Mouse (Mus musculus) MEL (cell line): ENCODE results near the gene Mill2. TPM values are rescaled to one million over a fixed set of nuclear protein-coding genes. Genes with fewer than 3 reads are reported as not detected.
A peak's percentile ranks its signal among the peaks of the same experiment; 100 is the strongest.

Experiments used
- DNase-seq: peaks from one replicate; pipeline ENCODE4 v3.0.0; 2011; ENCODE audit warnings: low read depth, low spot score
- H3K27ac ChIP-seq: 2 replicates; pipeline ENCODE4 v1.5.1; 2012; ENCODE audit warnings: low read depth, mild to moderate bottlenecking, control low read depth, low read length, moderate library complexity; ENCODE audit not compliant: control insufficient read depth
- H3K27me3 ChIP-seq, 2 experiments: fragments of 150-350 bp in 1 of 2; sonication (generic) in 1 of 2; 2 replicates each; pipeline ENCODE4 v1.6.1; 2012; ENCODE audit warnings: low read length in 2 of 2, mild to moderate bottlenecking in 2 of 2, improper control_type of control experiment in 1 of 2, moderate library complexity in 1 of 2; ENCODE audit not compliant: insufficient read depth in 2 of 2, control insufficient read depth in 1 of 2
- H3K36me3 ChIP-seq, 2 experiments: 2 replicates each; pipeline ENCODE4 v1.6.1; 2012 to 2014; ENCODE audit warnings: low read length in 2 of 2, improper control_type of control experiment in 1 of 2, inconsistent platforms in 1 of 2, mild to moderate bottlenecking in 1 of 2; ENCODE audit not compliant: insufficient read depth in 2 of 2, control insufficient read depth in 1 of 2
- H3K4me1 ChIP-seq, 2 experiments: fragments of 150-350 bp in 1 of 2; sonication (generic) in 1 of 2; 2 replicates each; pipeline ENCODE4 v1.6.1; 2012; ENCODE audit warnings: low read length in 2 of 2, improper control_type of control experiment in 1 of 2, mild to moderate bottlenecking in 1 of 2; ENCODE audit not compliant: insufficient read depth in 2 of 2, control insufficient read depth in 1 of 2
- H3K4me3 ChIP-seq, 2 experiments: fragments of 150-350 bp in 1 of 2; sonication (generic) in 1 of 2; 2 replicates each; pipeline ENCODE4 v1.5.1; 2012; ENCODE audit warnings: low read depth in 2 of 2, low read length in 2 of 2, mild to moderate bottlenecking in 2 of 2, moderate library complexity in 2 of 2, control low read depth in 1 of 2, improper control_type of control experiment in 1 of 2; ENCODE audit not compliant: control insufficient read depth in 1 of 2, insufficient read depth in 1 of 2
- H3K79me2 ChIP-seq: 2 replicates; pipeline ENCODE4 v1.6.1; 2012; ENCODE audit warnings: mild to moderate bottlenecking, low read length, moderate library complexity; ENCODE audit not compliant: control insufficient read depth, poor library complexity, insufficient read depth
- H3K9ac ChIP-seq: 2 replicates; pipeline ENCODE4 v1.6.1; 2012; ENCODE audit warnings: low read depth, mild to moderate bottlenecking, control low read depth, low read length, moderate library complexity; ENCODE audit not compliant: control insufficient read depth, poor library complexity, severe bottlenecking
- H3K9me3 ChIP-seq: fragments of 150-350 bp; sonication (generic); replicated peaks from 2 replicates; pipeline ENCODE4 v1.6.1; 2012; ENCODE audit warnings: mild to moderate bottlenecking, low read length, improper control_type of control experiment, moderate library complexity; ENCODE audit not compliant: insufficient read depth
- CTCF ChIP-seq, 3 experiments: IDR thresholded peaks in 2 of 3; conservative IDR thresholded peaks in 1 of 3; 2 replicates each; pipeline ENCODE4 v1.5.1; 2011 to 2012; ENCODE audit warnings: low read length in 3 of 3, low read depth in 2 of 3, mild to moderate bottlenecking in 2 of 3, improper control_type of control experiment in 1 of 3, inconsistent platforms in 1 of 3, mixed read lengths in 1 of 3, moderate library complexity in 1 of 3; ENCODE audit not compliant: control insufficient read depth in 1 of 3, insufficient read depth in 1 of 3, poor library complexity in 1 of 3, severe bottlenecking in 1 of 3
- EP300 ChIP-seq, 2 experiments: IDR thresholded peaks; 2 replicates each; pipeline ENCODE4 v1.6.1; 2011; ENCODE audit warnings: improper control_type of control experiment in 2 of 2, low read length in 2 of 2, low read depth in 1 of 2, mild to moderate bottlenecking in 1 of 2
- ETS1 ChIP-seq: IDR thresholded peaks from 2 replicates; pipeline ENCODE4 v1.6.1; 2012; ENCODE audit warnings: low read depth, mild to moderate bottlenecking, inconsistent platforms, low read length, improper control_type of control experiment, moderate library complexity
- JUND ChIP-seq: IDR thresholded peaks from 2 replicates; pipeline ENCODE4 v1.6.1; 2011; ENCODE audit warnings: low read depth, mild to moderate bottlenecking, improper control_type of control experiment, low read length
- MAFK ChIP-seq: IDR thresholded peaks from 2 replicates; pipeline ENCODE4 v1.6.1; 2011; ENCODE audit warnings: low read depth, mild to moderate bottlenecking, low read length, improper control_type of control experiment, borderline replicate concordance
- MAX ChIP-seq: IDR thresholded peaks from 2 replicates; pipeline ENCODE4 v1.6.1; 2011; ENCODE audit warnings: low read length, improper control_type of control experiment
- MEF2A ChIP-seq: IDR thresholded peaks from 2 replicates; pipeline ENCODE4 v1.6.1; 2014; ENCODE audit warnings: low read depth, mild to moderate bottlenecking, inconsistent platforms, low read length, improper control_type of control experiment; ENCODE audit not compliant: poor library complexity, insufficient replicate concordance, severe bottlenecking; ENCODE audit errors: extremely low read depth
- MYC ChIP-seq: IDR thresholded peaks from 2 replicates; pipeline ENCODE4 v1.6.1; 2011; ENCODE audit warnings: low read depth, mild to moderate bottlenecking, low read length, improper control_type of control experiment, moderate library complexity
- POLR2A ChIP-seq, 2 experiments: IDR thresholded peaks; 2 replicates each; pipeline ENCODE4 v1.6.1; 2011 to 2012; ENCODE audit warnings: low read length in 2 of 2, mild to moderate bottlenecking in 2 of 2, control low read depth in 1 of 2, improper control_type of control experiment in 1 of 2, low read depth in 1 of 2, moderate library complexity in 1 of 2; ENCODE audit not compliant: control insufficient read depth in 1 of 2, insufficient read depth in 1 of 2, poor library complexity in 1 of 2
- POLR2AphosphoS5 ChIP-seq: IDR thresholded peaks from 2 replicates; pipeline ENCODE4 v1.6.1; 2012; ENCODE audit warnings: low read depth, borderline replicate concordance, mild to moderate bottlenecking, inconsistent platforms, low read length, moderate library complexity, mixed read lengths
- RAD21 ChIP-seq: IDR thresholded peaks from 2 replicates; pipeline ENCODE4 v1.6.1; 2011; ENCODE audit warnings: mild to moderate bottlenecking, low read depth, low read length, improper control_type of control experiment
- SMC3 ChIP-seq: IDR thresholded peaks from 2 replicates; pipeline ENCODE4 v1.6.1; 2011; ENCODE audit warnings: low read depth, low read length, improper control_type of control experiment
- UBTF ChIP-seq: IDR thresholded peaks from 2 replicates; pipeline ENCODE4 v1.6.1; 2012; ENCODE audit warnings: low read depth, mild to moderate bottlenecking, inconsistent platforms, low read length, improper control_type of control experiment, moderate library complexity, borderline replicate concordance; ENCODE audit not compliant: insufficient read depth
- USF2 ChIP-seq, 2 experiments: IDR thresholded peaks; 2 replicates each; pipeline ENCODE4 v1.6.1; 2011 to 2012; ENCODE audit warnings: improper control_type of control experiment in 2 of 2, low read length in 2 of 2, borderline replicate concordance in 1 of 2, inconsistent platforms in 1 of 2, low read depth in 1 of 2, mild to moderate bottlenecking in 1 of 2; ENCODE audit not compliant: insufficient read depth in 1 of 2
- ZC3H11A ChIP-seq: IDR thresholded peaks from 2 replicates; pipeline ENCODE4 v1.6.1; 2012; ENCODE audit warnings: low read depth, mild to moderate bottlenecking, inconsistent platforms, low read length, improper control_type of control experiment
- ZMIZ1 ChIP-seq: IDR thresholded peaks from 2 replicates; pipeline ENCODE4 v1.6.1; 2012; ENCODE audit warnings: low read depth, mild to moderate bottlenecking, inconsistent platforms, low read length, improper control_type of control experiment, moderate library complexity
- polyA plus RNA-seq, 2 experiments: library from polyadenylated mRNA; stranded (reverse) in 1 of 2; unstranded in 1 of 2; fragments of >175 nt in 1 of 2; fragments of >200 nt in 1 of 2; gene quantifications; 2 replicates each; pipeline versions ENCODE4 v1.2.1 to v1.2.4; 2012; ENCODE audit warnings: low replicate concordance in 2 of 2, low read depth in 1 of 2; ENCODE audit not compliant: insufficient read length in 2 of 2, insufficient read depth in 1 of 2, missing spikeins in 1 of 2
- total RNA-seq: library from RNA; depleted of rRNA; stranded (reverse); fragments of 300-350 nt; gene quantifications from 2 replicates; pipeline ENCODE4 v1.2.3, GENCODE M21; 2012

The Mill2 gene
- total and polyA plus RNA-seq, 3 experiments, result 0.08 to 0.13 TPM; not detected in 1

DNA sequence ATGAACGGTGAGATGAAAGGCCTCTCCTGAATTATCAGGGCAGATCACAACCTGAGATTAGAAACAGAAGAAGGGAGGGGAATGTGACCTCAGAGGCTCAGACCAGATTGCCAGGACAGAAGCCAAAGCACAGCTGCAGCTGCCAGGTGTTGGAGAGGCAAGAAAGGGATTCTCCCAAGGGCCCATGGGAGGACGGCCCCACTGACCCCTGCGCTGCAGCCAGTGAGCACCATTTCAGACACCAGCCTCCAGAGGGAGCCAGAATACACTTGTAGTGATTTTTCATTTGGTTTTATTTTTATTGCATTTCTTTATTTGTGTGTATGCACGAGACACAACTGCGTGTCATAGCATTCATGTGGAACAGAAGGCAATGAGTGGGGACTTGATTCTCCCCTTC lies 56.8 kb downstream of the Mill2 start:
- Histone ChIP-seq H3K27me3 (no peaks in the 10 kb centered on the region), H3K4me1 (peaks cover 0 to 3% of the 10 kb centered on the region in 2 experiments; a peak in 1 of 4 replicates), H3K27ac (no peak overlapping the region), H3K79me2 (no peaks in the 10 kb centered on the region), H3K9me3 (no peaks in the 10 kb centered on the region), H3K9ac (no peak overlapping the region), H3K36me3 (peaks cover 0 to 2% of the 10 kb centered on the region in 2 experiments; a peak in 1 of 4 replicates), H3K4me3 (no peak overlapping the region)
- no peak for DNase-seq
- no peak for TF ChIP-seq MAFK
- TF ChIP-seq ZC3H11A, result no peak
- no peak for TF ChIP-seq POLR2A (IDR thresholded peaks at IDR 0.05; ENCODE audit: control insufficient read depth in 1 of 2, insufficient read depth in 1 of 2, low read depth in 1 of 2, low read length in 2 of 2, poor library complexity in 1 of 2)
- no peak for TF ChIP-seq ZMIZ1
- no peak for TF ChIP-seq MYC
- TF ChIP-seq POLR2AphosphoS5, result no peak
- TF ChIP-seq EP300 (IDR thresholded peaks at IDR 0.05; ENCODE audit: low read depth in 1 of 2, low read length in 2 of 2), result no peak
- peak; percentile 47 for TF ChIP-seq SMC3
- TF ChIP-seq UBTF, result no peak
- TF ChIP-seq ETS1, result no peak
- TF ChIP-seq USF2 (IDR thresholded peaks at IDR 0.05; ENCODE audit: borderline replicate concordance in 1 of 2, insufficient read depth in 1 of 2, low read depth in 1 of 2, low read length in 2 of 2), result no peak
- TF ChIP-seq CTCF (IDR thresholded peaks at IDR 0.05 in 2 of 3, conservative IDR thresholded peaks at IDR 0.05 in 1 of 3; ENCODE audit: control insufficient read depth in 1 of 3, insufficient read depth in 1 of 3, low read depth in 2 of 3, low read length in 3 of 3, poor library complexity in 1 of 3, severe bottlenecking in 1 of 3), result peak; percentile 36 to 58 (median 44); a peak in 5 of 6 replicates
- TF ChIP-seq MAX, result no peak
- TF ChIP-seq RAD21, result peak; percentile 57
- TF ChIP-seq JUND, result no peak

DNA sequence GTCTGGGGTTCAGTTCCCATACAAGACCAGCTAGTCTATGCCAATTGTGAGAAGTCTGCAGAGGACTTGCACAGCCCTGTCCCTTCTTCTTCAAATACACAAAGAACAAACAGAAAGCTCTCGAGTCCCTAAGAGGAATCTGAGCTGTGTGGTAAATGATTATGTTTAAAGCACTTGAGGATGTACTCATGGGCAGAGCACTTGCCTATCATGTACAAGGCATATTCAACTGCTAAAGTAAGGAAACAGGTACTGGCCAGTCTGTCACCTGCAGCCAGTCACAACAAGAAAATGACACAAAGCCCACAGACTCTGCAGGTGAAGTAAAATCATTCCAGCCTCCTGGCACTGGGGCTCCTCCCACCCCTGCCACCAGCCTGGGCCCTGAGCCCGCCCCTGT lies 60.7 kb downstream of the Mill2 start:
- Histone ChIP-seq H3K79me2 (no peaks in the 10 kb centered on the region), H3K4me1 (no peaks in the 10 kb centered on the region), H3K27me3 (no peaks in the 10 kb centered on the region), H3K9ac (no peak overlapping the region), H3K4me3 (no peak overlapping the region), H3K9me3 (no peaks in the 10 kb centered on the region), H3K36me3 (no peaks in the 10 kb centered on the region; a peak in 1 of 4 replicates), H3K27ac (no peak overlapping the region)
- no peak for TF ChIP-seq MEF2A
- TF ChIP-seq SMC3, result no peak
- no peak for DNase-seq
